Mouse (Mus musculus) intestine, embryonic 14.5 days (tissue): ENCODE measurements around the gene Ldlrad3. TPM values are rescaled to one million over a fixed set of nuclear protein-coding genes. Genes with fewer than 3 reads are reported as not detected.
A peak's percentile ranks its signal among the peaks of the same experiment; 100 is the strongest.

Experiments
- ATAC-seq: fragments of 200-750 bp; cut with Nextera tagmentation; replicated peaks from 2 replicates; pipeline ENCODE4 v1.8.0; 2017; ENCODE audit warnings: low read depth, moderate number of reproducible peaks, moderate TSS enrichment, moderate library complexity; ENCODE audit not compliant: low FRiP score, low TSS enrichment
- DNase-seq: peaks from one replicate; pipeline ENCODE4 v3.0.0-alpha.2; 2018; ENCODE audit warnings: low spot score
- H3K27ac ChIP-seq: fragments of 300-500 bp; sonication (generic); 2 replicates; pipeline ENCODE4 v1.5.1; 2014; ENCODE audit warnings: low read depth, mild to moderate bottlenecking, control low read depth
- H3K27me3 ChIP-seq: fragments of 300-500 bp; sonication (generic); replicated peaks from 2 replicates; pipeline ENCODE4 v1.6.1; 2014; ENCODE audit warnings: low read length, control low read depth; ENCODE audit not compliant: control insufficient read depth, insufficient read depth
- H3K36me3 ChIP-seq: fragments of 300-500 bp; sonication (generic); 2 replicates; pipeline ENCODE4 v1.6.1; 2014; ENCODE audit warnings: low read length, control low read depth; ENCODE audit not compliant: control insufficient read depth, insufficient read depth
- H3K4me1 ChIP-seq: fragments of 300-500 bp; sonication (generic); replicated peaks from 2 replicates; pipeline ENCODE4 v1.6.1; 2014; ENCODE audit warnings: low read length, control low read depth, mixed read lengths; ENCODE audit not compliant: control insufficient read depth, insufficient read depth
- H3K4me2 ChIP-seq: fragments of 300-500 bp; sonication (generic); 2 replicates; pipeline ENCODE4 v1.6.1; 2014; ENCODE audit warnings: low read length
- H3K4me3 ChIP-seq: fragments of 300-500 bp; sonication (generic); 2 replicates; pipeline ENCODE4 v1.5.1; 2014; ENCODE audit warnings: low read depth, low read length, control low read depth, mixed read lengths
- H3K9ac ChIP-seq: fragments of 300-500 bp; sonication (generic); 2 replicates; pipeline ENCODE4 v1.6.1; 2014; ENCODE audit warnings: mild to moderate bottlenecking, low read length
- H3K9me3 ChIP-seq: fragments of 300-500 bp; sonication (generic); 2 replicates; pipeline ENCODE4 v1.6.1; 2016; ENCODE audit warnings: low read length, control low read depth; ENCODE audit not compliant: control insufficient read depth
- WGBS: fragments of 180-500 bp; shearing (Covaris S2); extraction: QIAGEN DNeasy Blood & Tissue Kit; methylation state at CpG from one replicate; pipeline ENCODE4 v1.1.7; 2014; 5-methylcytosine and 5-hydroxymethylcytosine counted together
- polyA plus RNA-seq: library from polyadenylated mRNA; unstranded; fragments of >200 nt; fragmentation: Nextera tagmentation; extraction: Ambion mirVana; gene quantifications from 2 replicates; pipeline ENCODE4 v1.2.1, GENCODE M21; 2014

Ldlrad3 gene
- polyA plus RNA-seq, 1 experiment from 2014 or later: 31.0 TPM

- H3K36me3 ChIP-seq: no peaks in the 10 kb centered on the region
- no peak for ATAC-seq
- 70% methylated on average over 1 of the region's 1 CpGs for WGBS
These were observed 64.1 kb downstream of the Ldlrad3 start for GRCm38 (mm10) chr2:102122146-102122515.

DNA sequence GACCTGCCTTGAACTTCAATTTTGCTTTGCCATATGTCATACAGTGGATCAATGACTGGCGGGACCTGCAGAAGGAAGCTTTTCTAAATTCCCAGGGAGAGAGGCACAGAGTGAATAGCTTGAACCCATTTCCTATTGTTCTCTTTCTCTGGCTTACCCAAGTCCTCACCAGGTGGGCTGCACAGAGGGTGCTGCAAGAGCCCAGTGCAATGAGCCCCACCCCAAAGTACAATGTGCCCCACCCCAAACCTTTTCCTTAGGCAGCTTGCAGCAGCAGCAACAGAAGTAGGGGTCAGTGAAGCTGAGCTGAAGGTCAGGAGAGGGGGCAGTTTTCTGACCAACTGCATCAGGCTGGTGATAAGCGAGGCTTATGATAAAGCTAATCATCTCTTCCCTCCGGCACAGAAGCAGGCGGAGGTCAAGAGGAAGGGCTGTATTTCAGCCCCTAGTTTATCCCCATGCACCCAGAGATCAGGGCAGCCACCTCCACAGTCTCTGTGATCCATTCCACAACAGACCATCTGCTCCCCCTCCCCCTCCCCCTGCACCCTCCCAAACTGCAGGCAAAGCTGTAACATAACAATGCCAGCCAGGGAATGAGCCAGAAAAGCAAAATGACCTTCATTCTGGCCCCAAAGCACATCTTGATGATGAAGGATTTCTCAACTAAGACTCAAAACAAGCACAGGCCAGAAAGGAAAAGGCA, 64.6 kb downstream of the Ldlrad3 start:
- H3K9ac ChIP-seq: no peak overlapping the region
- peaks cover 35% of the 10 kb centered on the region for H3K4me1 ChIP-seq
- no peaks in the 10 kb centered on the region for H3K36me3 ChIP-seq
- H3K27ac ChIP-seq: no peak overlapping the region
- ATAC-seq (no peak), DNase-seq (no peak)
- no peaks in the 10 kb centered on the region for H3K9me3 ChIP-seq
- no peak overlapping the region for H3K4me2 ChIP-seq
- no peaks in the 10 kb centered on the region for H3K27me3 ChIP-seq
- no peak overlapping the region for H3K4me3 ChIP-seq
- 49% methylated on average over 4 of the region's 4 CpGs for WGBS

More at GRCm38 (mm10) chr2:102122146-102122515, 64.1 kb downstream of the Ldlrad3 start:
- H3K9ac ChIP-seq: no peak overlapping the region
- no peaks in the 10 kb centered on the region for H3K9me3 ChIP-seq
- H3K4me1 ChIP-seq: peaks cover 30% of the 10 kb centered on the region
- H3K4me2 ChIP-seq: no peak overlapping the region
- no peak overlapping the region for H3K4me3 ChIP-seq
- H3K27ac ChIP-seq: no peak overlapping the region
- no peak for DNase-seq
- H3K27me3 ChIP-seq: no peaks in the 10 kb centered on the region

DNA sequence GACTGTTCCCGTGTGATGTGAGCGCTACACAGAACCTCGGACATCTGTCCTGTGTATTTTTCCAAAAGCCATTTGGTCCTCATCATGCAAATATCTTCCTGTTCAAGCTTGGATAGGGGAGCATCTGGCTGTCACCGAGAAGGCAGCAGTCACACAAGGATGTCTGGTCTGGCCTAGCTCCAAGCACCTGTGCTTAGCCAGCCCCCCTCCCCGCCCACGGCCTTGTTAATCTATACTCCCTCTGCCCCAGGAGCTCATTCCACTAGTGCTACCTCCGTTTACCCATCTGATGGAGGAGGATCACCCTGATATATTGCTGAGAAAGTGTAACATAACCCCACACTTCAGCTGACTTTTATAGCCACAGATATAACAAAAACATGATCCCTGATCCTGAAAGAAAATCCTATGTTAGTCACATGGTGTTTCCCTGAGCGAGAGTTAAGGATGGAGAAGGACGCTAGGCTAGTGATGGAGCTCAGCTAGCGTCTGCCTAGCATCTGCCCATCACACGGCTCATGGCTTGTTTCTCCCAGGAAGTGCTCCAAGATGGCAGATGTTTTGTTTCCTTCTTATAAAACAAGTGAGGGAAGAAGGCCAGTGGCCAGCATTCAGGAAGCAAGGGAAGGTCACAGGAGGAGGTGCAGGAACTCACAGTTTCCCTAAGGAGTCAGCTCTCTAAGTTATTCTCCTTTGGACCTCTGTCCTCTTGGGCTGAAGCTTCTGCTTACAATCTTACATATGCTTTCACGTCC, 66.3 kb downstream of the Ldlrad3 start:
- Histone ChIP-seq H3K27me3 (no peaks in the 10 kb centered on the region), H3K27ac (no peak overlapping the region), H3K9me3 (no peaks in the 10 kb centered on the region), H3K4me3 (no peak overlapping the region), H3K9ac (no peak overlapping the region), H3K36me3 (no peaks in the 10 kb centered on the region), H3K4me2 (no peak overlapping the region), H3K4me1 (peaks cover 38% of the 10 kb centered on the region)
- no peak for DNase-seq
- 57% methylated on average over 12 of the region's 12 CpGs for WGBS
- no peak for ATAC-seq

- H3K36me3 ChIP-seq: no peaks in the 10 kb centered on the region
These were observed 67.2 kb downstream of the Ldlrad3 start for GRCm38 (mm10) chr2:102118988-102119460.

GRCm38 (mm10) chr2:102117402-102117760, 68.8 kb downstream of the Ldlrad3 start:
- ATAC-seq: no peak

More at GRCm38 (mm10) chr2:102118988-102119460, 67.2 kb downstream of the Ldlrad3 start:
- no peaks in the 10 kb centered on the region for H3K27me3 ChIP-seq
- no peak overlapping the region for H3K27ac ChIP-seq
- DNase-seq: no peak
- no peak overlapping the region for H3K4me2 ChIP-seq
- no peak for ATAC-seq
- H3K9me3 ChIP-seq: no peaks in the 10 kb centered on the region
- H3K4me3 ChIP-seq: no peak overlapping the region
- H3K9ac ChIP-seq: no peak overlapping the region
- 40% methylated on average over 15 of the region's 15 CpGs for WGBS
- peaks cover 38% of the 10 kb centered on the region for H3K4me1 ChIP-seq

DNA sequence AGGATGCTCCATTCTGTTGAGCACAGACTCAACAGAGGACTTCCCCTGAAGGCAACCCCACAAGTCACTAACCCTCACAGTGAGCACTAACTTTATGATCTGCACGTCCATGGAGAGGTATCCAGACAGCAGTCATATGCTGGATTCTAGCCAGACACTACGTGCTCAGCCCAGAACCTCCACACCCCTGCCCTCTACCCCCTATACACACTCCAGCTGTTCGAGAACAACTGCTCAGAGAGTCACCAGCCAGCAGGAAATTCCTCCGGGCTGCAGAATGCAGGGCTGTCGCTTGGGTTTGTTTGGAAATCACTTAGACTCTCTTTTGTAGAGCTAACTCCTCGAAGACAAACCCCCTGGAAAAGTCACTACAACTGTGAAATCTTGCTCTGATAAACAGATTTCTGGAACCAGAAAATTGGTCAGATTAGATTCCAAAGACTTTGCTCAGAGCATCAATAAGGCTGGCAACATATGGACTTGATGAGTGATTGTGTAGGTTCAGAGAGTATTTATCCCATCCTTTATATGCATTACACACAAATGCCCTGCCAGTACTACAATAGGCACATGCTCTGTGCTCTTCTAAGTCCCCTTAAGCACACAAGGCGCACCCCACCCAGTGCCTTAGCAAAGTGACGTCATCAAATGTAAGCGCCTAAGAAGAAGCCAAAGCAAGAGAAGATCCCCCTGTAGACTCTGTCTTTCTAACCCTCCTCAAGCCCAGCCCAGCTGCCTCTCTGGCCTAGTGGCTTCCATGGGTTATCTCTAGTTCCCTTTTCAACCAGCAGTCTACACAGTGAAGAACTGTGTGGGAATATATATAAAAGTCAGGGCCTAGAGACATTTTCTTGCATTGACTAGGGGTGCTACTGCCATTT, 69.4 kb downstream of the Ldlrad3 start:
- no peak for ATAC-seq
- H3K4me3 ChIP-seq: no peak overlapping the region
- no peaks in the 10 kb centered on the region for H3K27me3 ChIP-seq
- no peak for DNase-seq
- peak overlapping the region; percentile 16 for H3K27ac ChIP-seq
- 31% methylated on average over 9 of the region's 9 CpGs for WGBS
- H3K4me2 ChIP-seq: no peak overlapping the region
- no peak overlapping the region for H3K9ac ChIP-seq
- no peaks in the 10 kb centered on the region for H3K36me3 ChIP-seq
- no peaks in the 10 kb centered on the region for H3K9me3 ChIP-seq
- peaks cover 39% of the 10 kb centered on the region for H3K4me1 ChIP-seq

More at GRCm38 (mm10) chr2:102117402-102117760, 68.8 kb downstream of the Ldlrad3 start:
- Histone ChIP-seq H3K4me3 (no peak overlapping the region), H3K4me1 (peaks cover 44% of the 10 kb centered on the region), H3K9ac (no peak overlapping the region), H3K27ac (peak overlapping the region; percentile 16; the same call in 1 of the 2 replicates), H3K4me2 (no peak overlapping the region), H3K36me3 (no peaks in the 10 kb centered on the region), H3K9me3 (no peaks in the 10 kb centered on the region), H3K27me3 (no peaks in the 10 kb centered on the region)
- DNase-seq: no peak
- 59% methylated on average over 6 of the region's 6 CpGs for WGBS

GRCm38 (mm10) chr2:102113801-102114200, 72.4 kb downstream of the Ldlrad3 start:
- Histone ChIP-seq H3K36me3 (0 out of 2 replicates have a peak, but pooled peaks cover 4% of the 10 kb centered on the region), H3K27ac (no peak overlapping the region), H3K4me1 (peaks cover 22% of the 10 kb centered on the region), H3K9me3 (no peaks in the 10 kb centered on the region), H3K4me3 (no peak overlapping the region), H3K9ac (no peak overlapping the region), H3K4me2 (no peak overlapping the region), H3K27me3 (no peaks in the 10 kb centered on the region)
- 87% methylated on average over 3 of the region's 3 CpGs for WGBS
- DNase-seq (no peak), ATAC-seq (no peak)

DNA sequence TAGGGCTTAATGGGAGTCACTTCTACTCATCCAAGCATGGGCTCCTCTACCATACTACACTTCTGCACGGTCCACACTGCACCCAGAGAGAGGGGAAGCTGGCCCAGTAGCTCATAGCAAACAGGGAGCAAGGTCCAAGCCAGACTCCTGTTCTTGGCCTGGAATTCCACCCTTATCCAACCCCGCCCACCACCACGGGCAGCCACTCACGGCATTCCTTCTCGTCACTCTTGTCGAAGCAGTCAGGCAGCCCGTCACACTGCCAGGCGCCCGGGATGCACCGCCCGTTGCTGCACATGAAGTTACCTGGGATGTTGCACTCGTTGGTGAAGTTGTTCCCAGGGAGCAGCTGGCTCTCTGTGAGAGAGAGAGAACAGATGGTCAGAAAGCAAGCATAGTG, 72.9 kb downstream of the Ldlrad3 start:
- ATAC-seq (peak; percentile 85), DNase-seq (peak; percentile 70)
- Histone ChIP-seq H3K4me1 (peaks cover 22% of the 10 kb centered on the region; the same call in 1 of the 2 replicates), H3K4me3 (no peak overlapping the region), H3K36me3 (0 out of 2 replicates have a peak, but pooled peaks cover 4% of the 10 kb centered on the region), H3K27me3 (no peaks in the 10 kb centered on the region), H3K9me3 (no peaks in the 10 kb centered on the region), H3K4me2 (no peak overlapping the region), H3K27ac (no peak overlapping the region), H3K9ac (no peak overlapping the region)
- WGBS: 61% methylated on average over 12 of the region's 12 CpGs
